Mouse (Mus musculus) ES-Bruce4 (cell line): ENCODE results near the gene Emx2. TPM values are rescaled to one million over a fixed set of nuclear protein-coding genes. Genes with fewer than 3 reads are reported as not detected.

Source experiments
- H3K27ac ChIP-seq: 2 replicates; pipeline ENCODE4 v1.5.1; 2012; ENCODE audit warnings: low read length, inconsistent platforms; ENCODE audit not compliant: insufficient read depth
- H3K27me3 ChIP-seq: 2 replicates; pipeline ENCODE4 v1.6.1; 2012; ENCODE audit warnings: mild to moderate bottlenecking, low read length, inconsistent platforms; ENCODE audit not compliant: control insufficient read depth, poor library complexity, insufficient read depth, severe bottlenecking
- H3K36me3 ChIP-seq: 2 replicates; pipeline ENCODE4 v1.6.1; 2012; ENCODE audit warnings: inconsistent platforms, mild to moderate bottlenecking, low read length, moderate library complexity; ENCODE audit not compliant: control insufficient read depth, poor library complexity, insufficient read depth, severe bottlenecking
- H3K4me1 ChIP-seq: one replicate; pipeline ENCODE4 v1.8.1; 2011; ENCODE audit warnings: low read length; ENCODE audit not compliant: control insufficient read depth, insufficient read depth
- H3K4me3 ChIP-seq: 2 replicates; pipeline ENCODE4 v1.5.1; 2011; ENCODE audit warnings: low read depth, mild to moderate bottlenecking, low read length
- H3K9ac ChIP-seq: 2 replicates; pipeline ENCODE4 v1.6.1; 2012; ENCODE audit warnings: low read depth, mild to moderate bottlenecking, inconsistent platforms; ENCODE audit not compliant: poor library complexity, severe bottlenecking
- H3K9me3 ChIP-seq: replicated peaks from 2 replicates; pipeline ENCODE4 v1.6.1; 2012; ENCODE audit warnings: mild to moderate bottlenecking, low read length, inconsistent platforms; ENCODE audit not compliant: control insufficient read depth, poor library complexity, insufficient read depth, severe bottlenecking
- CTCF ChIP-seq: IDR thresholded peaks from one replicate; pipeline ENCODE4 v1.8.1; 2011; ENCODE audit warnings: low read depth, low read length
- EP300 ChIP-seq: IDR thresholded peaks from 2 replicates; pipeline ENCODE4 v1.6.1; 2011; ENCODE audit warnings: low read depth, low read length; ENCODE audit not compliant: insufficient read depth
- POLR2A ChIP-seq: IDR thresholded peaks from one replicate; pipeline ENCODE4 v1.8.1; 2011; ENCODE audit warnings: low read length; ENCODE audit not compliant: insufficient read depth
- polyA plus RNA-seq: library from polyadenylated mRNA; stranded (reverse); fragments of >200 nt; gene quantifications from 2 replicates; pipeline ENCODE4 v1.2.4, GENCODE M21; 2011; ENCODE audit warnings: low read depth; ENCODE audit not compliant: missing spikeins, insufficient read depth, insufficient read length

Gene Emx2
- polyA plus RNA-seq, 1 experiment: 0.51 TPM

GRCm38 (mm10) chr19:59454196-59454595 is 4.0 kb upstream of the Emx2 start:
- Histone ChIP-seq H3K9ac (no peak overlapping the region), H3K4me3 (no peak overlapping the region), H3K9me3 (no peaks in the 10 kb centered on the region), H3K27ac (no peak overlapping the region), H3K4me1 (no peaks in the 10 kb centered on the region), H3K36me3 (no peaks in the 10 kb centered on the region), H3K27me3 (peaks cover 20% of the 10 kb centered on the region)
- TF ChIP-seq CTCF (peak; percentile 82), POLR2A (no peak)

GRCm38 (mm10) chr19:59455671-59456070 is 2.5 kb upstream of the Emx2 start:
- Histone ChIP-seq H3K9ac (no peak overlapping the region), H3K9me3 (no peaks in the 10 kb centered on the region), H3K27me3 (peaks cover 21% of the 10 kb centered on the region), H3K27ac (no peak overlapping the region), H3K36me3 (no peaks in the 10 kb centered on the region), H3K4me3 (no peak overlapping the region), H3K4me1 (no peaks in the 10 kb centered on the region)
- TF ChIP-seq EP300 (no peak), CTCF (no peak), POLR2A (no peak)

GRCm38 (mm10) chr19:59457011-59457945 is 894 bp upstream of the Emx2 start:
- Histone ChIP-seq H3K4me1 (no peaks in the 10 kb centered on the region), H3K27ac (no peak overlapping the region), H3K36me3 (no peaks in the 10 kb centered on the region), H3K4me3 (no peak overlapping the region), H3K9me3 (no peaks in the 10 kb centered on the region), H3K27me3 (peaks cover 21% of the 10 kb centered on the region), H3K9ac (peak overlapping the region; percentile 26; the same call in 1 of the 2 replicates)
- TF ChIP-seq POLR2A (no peak), CTCF (no peak), EP300 (no peak)

GRCm38 (mm10) chr19:59458743-59459135 is 567 bp downstream of the Emx2 start:
- Histone ChIP-seq H3K27ac (no peak overlapping the region), H3K4me1 (no peaks in the 10 kb centered on the region), H3K9ac (peak overlapping the region; percentile 46)

GRCm38 (mm10) chr19:59459158-59459781 is 1.1 kb downstream of the Emx2 start:
- TF ChIP-seq POLR2A (no peak), CTCF (no peak), EP300 (no peak)
- Histone ChIP-seq H3K9ac (peak overlapping the region; percentile 46), H3K9me3 (no peaks in the 10 kb centered on the region), H3K27me3 (peaks cover 26% of the 10 kb centered on the region), H3K4me3 (peak overlapping the region; percentile 61), H3K27ac (no peak overlapping the region), H3K4me1 (no peaks in the 10 kb centered on the region), H3K36me3 (no peaks in the 10 kb centered on the region)

More at GRCm38 (mm10) chr19:59458743-59459135, 567 bp downstream of the Emx2 start:
- no peak for TF ChIP-seq EP300
- no peak for TF ChIP-seq POLR2A
- TF ChIP-seq CTCF: no peak
- H3K27me3 ChIP-seq: peaks cover 25% of the 10 kb centered on the region
- H3K36me3 ChIP-seq: no peaks in the 10 kb centered on the region
- H3K4me3 ChIP-seq: peak overlapping the region; percentile 61
- no peaks in the 10 kb centered on the region for H3K9me3 ChIP-seq

GRCm38 (mm10) chr19:59459811-59460241 is 1.7 kb downstream of the Emx2 start:
- TF ChIP-seq EP300: no peak
- no peak for TF ChIP-seq POLR2A
- no peak for TF ChIP-seq CTCF
- peak overlapping the region; percentile 61; the same call in 1 of the 2 replicates for H3K4me3 ChIP-seq
- H3K9me3 ChIP-seq: no peaks in the 10 kb centered on the region
- H3K9ac ChIP-seq: no peak overlapping the region
- no peaks in the 10 kb centered on the region for H3K4me1 ChIP-seq
- peaks cover 26% of the 10 kb centered on the region for H3K27me3 ChIP-seq
- H3K36me3 ChIP-seq: no peaks in the 10 kb centered on the region
- no peak overlapping the region for H3K27ac ChIP-seq
